Mouse (Mus musculus): ENCODE measurements around the gene Junb. TPM values are rescaled to one million over a fixed set of nuclear protein-coding genes. Genes with fewer than 3 reads are reported as not detected.

Junb gene
- polyA plus RNA-seq, 1 experiment: 121 TPM

DNA sequence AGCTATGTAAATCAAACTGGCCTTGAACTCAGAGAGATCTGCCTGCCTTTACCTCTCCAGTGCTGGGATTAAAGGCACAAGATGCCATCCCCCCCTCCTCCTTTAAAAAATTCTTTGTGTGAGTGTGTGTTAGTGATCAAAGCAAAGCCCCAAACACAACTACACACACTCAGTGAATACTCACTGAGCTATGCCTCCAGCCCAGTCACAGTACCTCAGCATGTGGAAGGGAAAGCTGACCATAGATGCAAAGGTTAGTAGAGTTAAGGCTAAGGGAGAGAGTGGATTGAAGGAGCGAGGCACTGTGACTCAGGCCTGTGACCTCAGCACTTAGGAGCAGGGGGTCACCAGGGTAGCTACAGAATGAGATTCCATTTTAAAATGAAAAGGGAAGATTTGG is 5.4 kb downstream of the Junb start:
- no peak for DNase-seq (ENCODE audit: low spot score)

DNA sequence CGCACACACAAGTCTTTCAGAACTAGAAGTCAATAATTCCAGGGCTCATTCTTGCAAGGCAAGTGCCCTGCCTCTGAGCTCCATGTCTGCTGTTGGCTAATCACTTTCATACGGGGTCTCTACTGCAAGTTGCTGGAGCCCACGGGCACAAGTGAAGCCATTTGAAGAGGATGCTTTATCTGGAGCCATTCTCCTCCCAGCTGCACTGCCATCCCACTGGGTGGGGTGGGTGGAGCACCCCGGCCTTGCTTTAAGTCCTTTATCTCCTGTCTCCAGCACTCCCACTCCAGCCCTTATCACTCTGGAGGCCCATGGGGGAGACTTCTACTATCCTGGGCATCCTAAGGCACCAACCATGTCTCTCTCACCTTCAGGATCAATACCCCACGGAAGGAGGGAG is 7.6 kb downstream of the Junb start:
- DNase-seq (ENCODE audit: low spot score): no peak

- no peak for DNase-seq (ENCODE audit: low spot score)
Observed at GRCm38 (mm10) chr8:84970135-84970790, 8.3 kb downstream of the Junb start.

- no peak for DNase-seq (ENCODE audit: low spot score)
Observed at GRCm38 (mm10) chr8:84969241-84970134, 9.0 kb downstream of the Junb start, which contains the start of the genes Gm49661, Prdx2 and Rnaseh2a. TSS of gene Gm49661 (minus strand) at chr8:84969433. TSS of gene Prdx2 (plus strand) at chr8:84969587. TSS of gene Rnaseh2a (minus strand) at chr8:84969767.

- DNase-seq (ENCODE audit: low spot score): no peak
Observed at GRCm38 (mm10) chr8:84968650-84969049, 9.9 kb downstream of the Junb start.

DNA sequence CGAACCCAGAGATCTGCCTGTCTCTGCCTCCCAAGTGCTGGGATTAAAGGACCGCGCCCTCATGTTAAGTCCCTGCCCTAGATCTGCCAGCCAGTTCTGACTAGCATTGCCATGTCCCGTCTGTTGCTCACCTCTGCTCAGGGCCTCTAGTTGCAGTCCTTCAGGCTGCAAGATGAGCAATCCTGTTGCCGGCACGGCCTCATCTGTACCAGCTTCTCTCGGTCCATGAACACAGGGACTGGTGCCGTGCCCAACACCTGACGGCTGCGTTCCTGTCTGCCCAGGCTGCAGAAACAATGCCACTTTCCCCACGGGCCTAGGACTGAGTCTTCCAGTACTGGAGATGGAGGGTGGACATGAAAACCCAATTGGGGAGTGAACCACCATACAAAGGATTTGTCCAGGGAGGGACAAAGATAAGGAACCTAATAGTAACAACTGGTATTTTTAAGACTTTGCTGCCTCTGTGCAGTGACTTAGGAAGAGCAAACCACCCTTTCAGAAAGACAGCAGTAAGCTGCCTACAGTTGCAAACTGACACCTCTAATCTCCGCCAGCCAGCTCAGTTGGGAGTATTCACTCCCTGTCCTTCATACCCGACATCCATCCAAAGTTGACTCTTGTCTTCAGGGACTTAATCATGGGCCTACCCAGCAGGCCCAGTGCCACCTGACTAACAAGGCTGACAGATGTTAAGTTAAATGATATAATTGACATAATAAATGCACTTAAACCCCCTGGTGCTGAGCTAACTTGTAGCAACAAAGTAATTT is 10.8 kb downstream of the Junb start:
- no peak for DNase-seq (ENCODE audit: low spot score)

DNA sequence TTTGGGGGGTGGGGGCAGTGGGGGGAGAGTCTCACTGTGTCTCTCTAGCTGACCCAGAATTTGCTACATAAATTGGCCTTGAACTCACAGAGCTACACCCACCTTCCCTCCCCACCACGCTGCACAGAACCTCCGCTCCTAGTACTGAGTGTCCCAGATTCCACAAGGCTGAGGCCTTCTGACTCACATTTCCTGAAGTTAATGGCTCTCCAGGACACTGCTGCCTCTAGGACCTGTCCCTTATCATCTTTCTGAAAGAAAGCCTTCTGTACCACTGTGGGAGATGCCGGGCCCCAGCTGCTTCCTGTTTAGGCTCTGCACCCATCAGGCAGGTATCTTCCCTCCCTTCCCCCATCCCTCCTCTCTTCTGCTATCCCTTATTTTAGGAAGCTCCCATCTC is 11.9 kb downstream of the Junb start:
- DNase-seq (ENCODE audit: low spot score): no peak

DNA sequence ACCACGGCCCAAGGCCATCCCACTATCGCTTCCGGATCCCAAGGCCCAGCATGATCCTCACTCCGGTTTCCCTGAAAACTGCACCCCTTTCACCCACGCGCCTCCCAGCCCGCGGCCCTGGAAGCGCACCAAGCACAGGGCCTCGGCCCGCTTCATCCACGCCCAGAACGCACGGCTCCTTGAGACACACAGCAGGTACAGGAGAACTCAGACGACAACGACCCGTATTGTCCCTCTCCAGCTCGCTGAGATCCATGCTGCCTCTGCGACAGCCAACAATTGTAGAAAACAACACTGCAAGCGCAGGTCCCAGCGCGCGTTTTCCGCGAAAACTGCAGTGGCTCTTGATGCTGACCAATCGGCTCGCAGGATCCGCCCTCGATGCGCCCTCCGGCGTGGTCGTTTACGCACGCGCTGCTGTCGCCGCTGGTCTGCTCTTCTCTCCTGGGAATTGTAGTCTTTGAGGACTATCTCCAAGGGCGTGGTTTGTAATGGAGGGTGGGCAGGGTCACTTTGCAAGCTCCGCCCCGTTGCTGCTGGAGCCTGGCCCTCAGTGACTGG is 12.7 kb downstream of the Junb start:
- peak; percentile 67 for DNase-seq (ENCODE audit: low spot score)

DNA sequence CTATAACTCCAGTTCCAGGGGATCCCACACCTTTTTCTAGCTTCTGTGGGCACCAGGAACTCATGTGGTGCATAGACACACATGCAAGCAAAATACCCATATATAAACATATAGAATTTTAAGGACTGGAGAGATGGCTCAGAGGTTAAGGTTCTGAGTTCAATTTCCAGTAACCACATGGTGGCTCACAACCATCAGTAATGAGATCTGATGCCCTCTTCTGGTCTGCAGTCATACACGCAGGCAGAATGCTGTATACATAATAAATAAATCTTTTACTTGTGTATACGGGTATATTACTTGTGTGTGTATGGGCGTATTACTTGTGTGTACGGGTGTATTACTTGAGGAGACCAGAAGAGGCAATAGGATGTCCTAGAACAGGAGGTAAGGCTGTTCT is 14.6 kb downstream of the Junb start:
- DNase-seq (ENCODE audit: low spot score): no peak

GRCm38 (mm10) chr8:84959811-84960210 is 18.7 kb downstream of the Junb start:
- DNase-seq (ENCODE audit: low spot score): no peak

GRCm38 (mm10) chr8:84956768-84957167 is 21.8 kb downstream of the Junb start:
- DNase-seq (ENCODE audit: low spot score): no peak

DNA sequence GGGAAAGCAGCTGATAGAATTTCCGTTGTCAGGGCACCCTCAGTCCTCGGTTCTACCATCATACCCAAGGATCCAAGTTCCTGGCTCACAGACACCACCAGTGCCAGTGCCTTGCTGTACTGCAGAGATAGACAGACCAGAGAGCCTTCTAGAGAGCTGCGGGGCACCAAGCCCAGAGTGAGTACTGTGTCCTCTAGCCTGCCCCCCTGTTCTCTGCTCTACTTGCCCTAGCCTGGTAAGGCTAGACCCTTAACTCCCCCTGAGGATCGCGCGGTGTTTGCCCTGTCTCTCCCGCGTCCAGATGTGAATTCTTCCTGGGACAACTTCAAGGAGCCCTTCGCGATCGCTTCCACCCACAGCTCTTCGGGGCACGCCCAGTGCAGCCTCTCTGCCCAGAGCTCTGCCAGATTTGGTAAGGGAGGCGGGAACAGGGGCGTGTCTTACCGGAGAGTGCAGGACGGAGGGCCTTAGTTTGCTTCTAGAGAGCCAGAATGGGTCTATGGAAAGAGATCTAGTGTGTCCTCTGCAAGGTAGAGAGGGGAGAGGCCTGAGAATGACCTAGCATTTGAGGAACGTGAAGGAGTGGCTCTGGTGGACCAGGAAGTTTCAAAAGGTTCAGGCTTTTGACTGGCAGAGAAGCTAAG is 25.8 kb downstream of the Junb start:
- DNase-seq (ENCODE audit: low spot score): no peak

GRCm38 (mm10) chr8:84949753-84950152 is 28.8 kb downstream of the Junb start:
- DNase-seq (ENCODE audit: low spot score): no peak

DNA sequence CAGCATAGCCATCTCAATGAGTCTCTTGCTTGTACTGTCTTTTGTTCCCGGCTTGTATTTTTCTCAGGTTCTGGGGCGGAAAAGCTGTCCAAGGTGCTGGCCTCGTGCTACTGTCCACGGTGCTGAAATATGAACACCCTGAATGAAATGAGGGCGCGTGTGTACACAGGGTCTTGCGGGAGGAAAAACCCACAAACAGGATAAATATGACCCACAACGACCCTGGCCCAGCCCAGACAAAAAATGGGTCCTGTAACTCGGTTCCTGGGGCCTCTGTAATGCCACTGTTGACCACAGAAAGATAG is 31.3 kb downstream of the Junb start:
- DNase-seq (ENCODE audit: low spot score): no peak

- DNase-seq (ENCODE audit: low spot score): no peak
Observed at GRCm38 (mm10) chr8:84946528-84947240, 31.8 kb downstream of the Junb start, which contains the start of gene Rtbdn. TSS of gene Rtbdn (plus strand) at chr8:84946991.

GRCm38 (mm10) chr8:84945633-84946527 is 32.6 kb downstream of the Junb start:
- no peak for DNase-seq (ENCODE audit: low spot score)

DNA sequence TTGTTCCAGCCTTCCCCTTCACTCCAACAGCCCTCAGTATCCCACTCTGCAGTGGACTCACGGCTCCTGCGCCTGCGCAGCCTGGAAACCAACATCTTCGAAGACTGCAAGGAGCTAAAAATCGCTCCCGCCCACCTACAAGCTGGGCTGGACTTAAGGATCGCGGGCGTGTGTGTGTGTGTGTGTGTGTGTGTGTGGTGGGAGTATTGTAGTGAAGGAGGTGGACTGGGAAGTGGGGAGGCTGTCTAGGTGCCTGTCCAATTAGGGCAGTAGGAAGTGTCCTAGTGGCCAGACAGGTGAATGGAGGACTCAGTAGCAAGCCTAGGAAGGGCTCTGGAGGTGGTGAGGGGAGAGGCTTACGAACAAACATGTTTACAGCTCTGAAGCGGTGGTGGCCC is 33.3 kb downstream of the Junb start:
- DNase-seq (ENCODE audit: low spot score): no peak

DNA sequence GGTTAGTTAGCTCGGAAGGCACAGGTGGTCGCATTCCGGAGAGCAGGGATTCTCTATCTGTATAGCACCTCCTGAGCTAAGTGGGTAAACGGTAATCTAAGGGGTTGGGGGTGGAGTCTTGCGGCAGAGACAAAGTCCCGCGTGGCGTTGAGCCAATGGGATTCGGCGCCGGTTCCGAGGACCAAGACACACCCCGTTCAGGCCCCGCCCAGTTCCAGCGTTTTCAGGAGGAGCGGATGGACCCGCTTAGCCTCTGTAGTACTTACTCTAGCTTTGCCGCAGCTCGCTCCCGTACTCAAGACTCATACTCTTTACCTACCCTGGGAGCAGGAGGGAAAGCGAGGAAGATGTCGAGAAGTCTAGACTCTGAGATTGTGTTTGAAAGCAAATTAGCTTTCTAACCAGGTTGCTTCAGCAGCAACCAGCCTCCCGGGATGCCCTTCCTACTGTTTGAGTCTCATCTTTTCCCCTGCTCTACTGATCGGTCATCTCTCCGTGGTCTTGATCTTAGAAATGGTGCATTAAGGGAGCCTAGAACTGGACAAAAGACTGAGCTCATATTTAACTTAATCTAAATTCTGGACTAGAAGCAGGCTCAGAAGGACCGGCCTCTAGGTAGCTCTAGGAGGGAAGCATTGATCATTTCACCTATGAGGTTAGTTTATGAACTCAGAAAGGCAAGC is 33.9 kb downstream of the Junb start:
- DNase-seq (ENCODE audit: low spot score): no peak

DNA sequence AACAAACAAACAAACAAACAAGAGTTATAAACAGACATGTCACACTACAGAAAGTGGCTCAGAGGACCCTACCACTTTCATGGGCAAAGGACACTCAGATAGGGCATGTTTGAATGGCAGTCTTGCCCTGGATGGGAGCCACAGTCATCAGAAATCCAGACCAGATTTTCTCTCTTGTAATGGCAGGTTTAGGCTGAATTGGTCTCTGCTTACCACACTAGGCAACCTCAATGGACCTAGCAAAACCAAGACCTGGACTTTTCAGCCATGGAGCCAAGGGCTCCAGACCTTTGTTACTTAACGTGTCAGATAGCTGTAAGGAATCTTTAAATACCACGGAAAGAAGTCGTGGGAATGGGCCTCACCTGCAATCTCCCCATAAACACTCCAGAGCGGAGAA is 34.8 kb downstream of the Junb start:
- no peak for DNase-seq (ENCODE audit: low spot score)
